Mouse (Mus musculus) C3H10T1/2 (cell line): Measurements from ENCODE around the gene Naaladl1. TPM values are rescaled to one million over a fixed set of nuclear protein-coding genes. Genes with fewer than 3 reads are reported as not detected.

ENCODE experiments used
- polyA plus RNA-seq, 2 experiments: library from polyadenylated mRNA; unstranded; fragments of >200 nt; fragmentation: generic; extraction: Trizol; gene quantifications; one replicate each; pipeline ENCODE4 v1.2.1; 2012; ENCODE audit warnings: missing spikeins in 2 of 2

The Naaladl1 gene
- under 1 TPM; 0.07 to 0.28 TPM for polyA plus RNA-seq

DNA sequence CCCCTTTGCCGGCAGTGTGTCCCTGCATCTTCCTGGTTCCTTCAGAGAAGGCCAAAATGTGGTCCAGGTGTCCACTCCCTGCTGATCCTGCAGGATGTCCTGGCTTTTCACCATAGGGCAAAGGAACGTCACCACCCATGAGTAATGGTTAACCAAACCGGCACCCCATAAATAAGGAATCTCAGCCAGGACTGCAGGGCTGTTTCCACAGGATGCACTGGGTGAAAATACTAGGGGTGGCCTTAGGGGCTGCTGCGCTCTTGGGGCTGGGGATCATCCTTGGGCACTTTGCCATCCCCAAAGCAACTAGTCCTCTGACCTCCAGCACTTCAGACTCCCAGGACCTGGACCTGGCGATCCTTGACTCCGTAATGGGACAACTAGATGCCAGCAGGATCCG is at the start of gene Naaladl1:
Gene Naaladl1, plus strand, starts transcription at position 197 of the 400 bp plus-strand sequence.

DNA sequence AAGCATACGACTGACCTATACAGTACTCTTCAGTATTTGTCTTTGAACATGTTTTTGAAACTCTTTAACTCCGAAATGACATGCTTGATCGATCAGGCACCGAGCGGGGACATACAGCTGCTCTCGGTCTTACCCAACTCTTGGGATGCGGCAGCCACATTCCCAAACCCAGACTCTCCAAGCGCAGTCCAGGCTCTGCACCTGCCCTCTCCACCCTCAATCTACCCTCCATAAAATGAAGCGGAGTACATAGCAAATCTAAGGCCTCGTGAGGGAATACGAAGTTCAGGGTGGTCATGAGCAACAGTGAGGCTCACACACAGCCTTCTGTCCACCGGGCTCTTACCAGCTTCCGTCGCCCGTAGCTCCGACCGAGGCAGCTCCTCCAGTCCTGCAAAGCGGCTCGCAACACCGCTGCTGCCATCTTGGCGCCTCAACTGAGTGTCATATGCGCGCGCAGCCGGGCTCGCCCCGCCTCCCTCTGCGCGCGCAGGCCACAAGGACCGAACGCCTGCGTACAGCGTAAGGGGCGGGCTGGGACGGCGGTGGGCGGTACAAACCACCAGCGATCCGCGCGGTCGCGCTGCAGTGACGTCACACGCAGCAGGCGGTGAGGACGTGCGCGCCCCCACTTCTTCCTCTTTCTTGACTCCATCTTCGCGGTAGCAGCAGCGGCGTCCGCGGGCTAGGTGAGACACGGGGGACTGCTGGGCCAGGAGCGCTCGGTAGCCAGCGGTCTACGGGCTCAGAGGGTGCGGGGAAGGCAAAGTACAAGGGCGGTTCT is 48.1 kb upstream of the Naaladl1 start, which contains the start of the genes Mrpl49 and Fau:
Gene Mrpl49, minus strand, starts transcription at position 473 of the 784 bp plus-strand sequence.
Gene Fau, plus strand, starts transcription at position 532 of the 784 bp plus-strand sequence.

DNA sequence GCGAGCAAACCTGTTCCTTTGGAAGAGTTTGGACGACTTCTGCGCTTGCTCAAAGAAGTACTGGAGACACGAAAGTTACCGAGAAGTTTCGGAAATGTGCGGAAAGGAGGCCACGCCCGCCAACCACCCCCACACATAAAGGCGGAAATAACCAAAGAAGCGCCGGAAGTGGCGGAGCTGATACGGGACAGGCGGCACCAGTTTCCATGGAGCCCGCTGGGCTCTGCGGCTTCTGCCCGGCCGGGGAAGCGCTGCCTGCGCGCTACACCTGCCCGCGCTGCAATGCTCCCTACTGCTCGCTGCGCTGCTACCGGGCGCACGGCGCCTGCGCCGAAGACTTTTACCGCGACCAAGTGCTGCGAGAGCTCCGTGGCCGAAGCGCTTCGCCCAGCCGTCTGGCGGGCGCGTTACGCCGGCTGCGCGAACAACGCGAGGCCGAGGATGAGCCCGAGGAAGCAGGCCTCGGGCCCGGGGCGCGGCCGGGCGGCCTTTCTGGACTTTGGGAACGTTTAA is 44.5 kb upstream of the Naaladl1 start, which contains the start of gene Znhit2:
Gene Znhit2, plus strand, starts transcription at position 172 of the 513 bp plus-strand sequence.

DNA sequence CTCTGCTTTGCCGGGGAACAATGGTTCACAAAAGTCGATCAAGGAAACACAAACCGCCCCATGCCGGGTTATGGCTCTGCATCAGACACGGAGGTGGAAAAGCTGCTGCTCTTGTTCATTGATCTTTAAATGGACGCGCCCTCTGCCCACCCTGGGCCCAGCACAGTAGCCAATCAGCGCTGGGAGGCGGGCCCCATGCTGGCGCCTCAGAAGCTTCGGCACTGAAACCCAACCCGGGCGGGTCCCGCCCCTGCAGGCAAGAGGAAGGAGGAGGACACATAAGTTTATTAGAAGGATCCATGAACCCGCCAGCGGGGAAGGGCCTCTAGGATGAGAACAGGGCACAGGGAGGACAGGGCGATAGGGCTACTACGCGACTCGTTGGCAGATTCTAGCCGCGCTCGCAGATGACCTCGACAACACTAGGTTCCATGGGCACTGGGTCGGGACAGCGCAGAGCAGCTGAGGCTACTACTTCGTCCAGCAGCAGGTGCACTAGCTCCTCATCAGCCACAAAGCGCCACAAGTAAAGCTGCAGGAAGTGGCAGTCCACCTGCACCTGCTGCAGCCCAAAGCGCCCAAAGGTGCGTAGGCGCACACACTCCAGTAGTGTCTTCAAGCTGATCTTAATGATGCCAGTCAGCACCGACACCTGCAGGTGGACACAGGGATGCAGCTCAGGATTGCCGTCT is 37.7 kb upstream of the Naaladl1 start, which contains the start of gene Tm7sf2:
Gene Tm7sf2, minus strand, starts transcription at position 650 of the 692 bp plus-strand sequence.

DNA sequence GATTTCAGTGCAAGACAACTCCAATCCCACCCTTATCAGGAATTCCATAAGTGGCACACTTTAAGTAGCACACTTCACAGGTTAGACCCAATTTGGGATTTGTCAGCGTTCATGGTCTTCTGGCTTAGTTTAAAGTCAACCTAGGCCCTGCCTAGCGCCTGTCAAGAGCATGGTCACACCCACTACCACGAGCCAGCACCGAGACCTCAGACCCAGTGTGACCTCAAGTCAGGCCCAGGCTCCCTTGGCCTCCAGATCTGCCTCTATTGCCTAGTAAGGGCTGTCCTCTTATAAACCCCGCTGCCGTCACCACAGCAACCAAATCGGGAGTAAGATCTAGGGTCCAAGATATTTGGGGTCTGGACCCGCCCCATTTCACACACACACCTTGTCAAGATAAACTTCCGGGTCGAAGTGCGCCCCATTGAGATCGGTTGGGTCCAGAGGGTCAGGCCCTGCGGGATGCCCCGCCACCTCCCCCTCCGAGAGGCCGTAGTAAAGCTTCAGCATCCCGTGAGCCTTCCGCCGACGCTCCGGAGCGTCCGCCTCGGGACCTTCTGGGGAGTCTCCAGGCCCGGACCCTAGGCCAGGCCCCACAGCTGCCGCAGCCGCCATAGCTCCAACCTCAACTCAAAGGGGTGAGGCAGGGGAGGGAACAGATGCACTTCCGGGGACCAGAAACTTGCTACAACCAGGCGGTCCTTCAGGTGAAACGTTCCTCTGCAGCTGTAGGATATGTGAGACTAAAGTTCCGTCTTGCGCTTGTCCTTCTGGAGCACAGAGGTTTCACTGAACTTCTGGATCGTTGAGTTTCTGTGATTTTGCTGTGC is 28.8 kb upstream of the Naaladl1 start, which contains the start of gene Vps51:
Gene Vps51, minus strand, starts transcription at position 668 of the 830 bp plus-strand sequence.

DNA sequence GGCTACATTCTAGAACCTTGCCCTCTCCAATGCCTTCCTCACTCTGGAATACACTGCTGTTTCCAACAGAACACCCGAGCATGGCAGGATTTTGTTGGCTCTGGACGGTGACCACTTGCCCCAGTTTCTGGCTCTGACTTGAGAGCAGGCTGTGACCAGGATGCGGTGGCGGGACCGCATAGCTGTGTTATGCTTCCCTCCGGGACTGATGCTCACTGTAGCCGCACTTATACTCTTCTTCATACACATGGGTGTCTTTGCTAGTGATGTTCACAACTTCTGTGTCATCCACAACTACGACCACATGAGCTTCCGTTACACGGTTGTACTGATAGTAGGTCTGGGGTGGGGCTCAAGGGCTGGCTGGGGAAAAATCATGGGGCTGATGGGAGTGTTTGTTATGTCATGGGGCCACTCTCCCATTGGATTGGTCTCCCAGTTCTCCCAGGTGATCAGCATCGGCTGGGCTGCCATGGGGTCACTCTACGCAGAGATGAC is 25.6 kb upstream of the Naaladl1 start, which contains the start of gene Tmem262:
Gene Tmem262, plus strand, starts transcription at position 51 of the 498 bp plus-strand sequence.

DNA sequence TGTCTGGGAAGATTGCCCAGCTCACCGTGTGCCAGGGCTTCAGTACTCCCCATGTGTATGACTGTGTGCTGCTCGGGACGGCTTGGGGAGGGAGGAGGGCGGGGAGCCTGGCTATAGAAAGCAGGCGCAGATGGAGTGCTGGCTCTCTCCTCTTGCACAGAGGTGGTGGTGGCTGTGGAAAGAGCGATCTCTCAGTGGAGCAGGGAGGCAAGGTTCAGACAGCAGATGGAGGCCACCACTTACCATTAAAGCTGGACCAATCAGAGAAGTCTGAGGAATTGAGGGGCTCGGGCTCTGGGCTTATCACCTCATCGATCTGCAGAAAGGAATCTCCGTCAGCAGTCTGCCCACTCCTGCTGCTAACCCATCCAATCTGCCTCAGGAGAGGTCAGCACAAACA is 23.4 kb upstream of the Naaladl1 start, which contains the start of gene Gm28374:
Gene Gm28374, minus strand, starts transcription at position 101 of the 400 bp plus-strand sequence.

DNA sequence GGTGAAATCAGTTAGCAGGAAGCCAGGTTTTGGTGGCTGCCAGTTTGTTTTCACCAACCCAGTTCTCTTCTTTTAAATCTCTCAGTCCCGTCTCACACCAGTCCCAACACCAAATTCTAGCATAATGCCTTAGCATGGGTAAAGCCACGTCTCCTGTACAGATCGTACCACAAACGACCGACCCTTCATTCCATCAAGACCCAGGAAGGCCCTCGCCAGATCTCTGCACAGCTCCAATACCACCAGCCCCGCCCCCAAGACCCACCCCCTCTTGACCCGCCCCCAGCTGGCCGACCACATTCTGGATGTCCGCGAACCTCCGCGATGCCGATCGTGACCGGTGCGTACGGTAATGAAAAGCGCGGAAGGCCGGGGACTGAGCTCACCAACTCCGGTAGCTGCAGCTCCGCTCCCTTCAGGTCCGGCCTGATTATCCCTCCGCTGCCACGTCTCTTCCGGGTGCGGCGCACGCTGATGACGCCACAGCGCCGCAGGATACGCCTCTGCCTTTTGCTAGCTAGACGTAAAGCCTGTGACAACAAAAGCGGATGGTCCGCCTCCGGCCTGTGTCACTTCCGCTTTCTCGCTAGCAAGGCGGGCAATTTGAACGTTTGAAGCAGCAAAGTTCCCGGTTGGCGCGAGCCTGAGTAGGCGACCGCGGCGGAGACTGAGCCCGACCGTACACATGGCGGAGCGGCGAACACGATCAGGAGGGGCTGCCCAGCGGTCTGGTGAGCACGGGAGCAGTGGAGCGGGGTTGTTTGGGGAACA is 20.9 kb upstream of the Naaladl1 start, which contains the start of the genes Zfpl1 and Cdca5:
Gene Zfpl1, minus strand, starts transcription at position 479 of the 771 bp plus-strand sequence.
Gene Cdca5, plus strand, starts transcription at position 506 of the 771 bp plus-strand sequence.

DNA sequence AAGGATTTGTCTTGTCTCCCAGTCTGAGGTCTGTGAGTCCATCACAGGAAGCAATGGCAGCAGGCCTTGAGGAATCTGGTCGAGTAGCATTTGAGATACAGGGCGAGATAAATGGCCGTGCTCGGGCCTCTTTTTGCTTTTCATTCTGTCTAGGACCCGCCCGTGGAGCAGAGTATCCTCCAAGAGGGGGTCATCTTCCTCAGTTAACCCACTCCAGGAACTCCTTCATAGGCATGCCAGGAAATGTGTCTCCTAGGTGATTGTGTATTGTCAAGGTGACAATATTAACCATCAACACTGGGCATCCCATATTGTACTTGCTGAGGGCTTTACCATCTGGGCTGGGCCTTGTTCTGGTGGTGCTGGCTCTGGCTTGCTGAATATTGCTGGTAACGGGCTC is 11.5 kb upstream of the Naaladl1 start, which contains the start of gene AC131692.1:
Gene AC131692.1, plus strand, starts transcription at position 301 of the 400 bp plus-strand sequence.

DNA sequence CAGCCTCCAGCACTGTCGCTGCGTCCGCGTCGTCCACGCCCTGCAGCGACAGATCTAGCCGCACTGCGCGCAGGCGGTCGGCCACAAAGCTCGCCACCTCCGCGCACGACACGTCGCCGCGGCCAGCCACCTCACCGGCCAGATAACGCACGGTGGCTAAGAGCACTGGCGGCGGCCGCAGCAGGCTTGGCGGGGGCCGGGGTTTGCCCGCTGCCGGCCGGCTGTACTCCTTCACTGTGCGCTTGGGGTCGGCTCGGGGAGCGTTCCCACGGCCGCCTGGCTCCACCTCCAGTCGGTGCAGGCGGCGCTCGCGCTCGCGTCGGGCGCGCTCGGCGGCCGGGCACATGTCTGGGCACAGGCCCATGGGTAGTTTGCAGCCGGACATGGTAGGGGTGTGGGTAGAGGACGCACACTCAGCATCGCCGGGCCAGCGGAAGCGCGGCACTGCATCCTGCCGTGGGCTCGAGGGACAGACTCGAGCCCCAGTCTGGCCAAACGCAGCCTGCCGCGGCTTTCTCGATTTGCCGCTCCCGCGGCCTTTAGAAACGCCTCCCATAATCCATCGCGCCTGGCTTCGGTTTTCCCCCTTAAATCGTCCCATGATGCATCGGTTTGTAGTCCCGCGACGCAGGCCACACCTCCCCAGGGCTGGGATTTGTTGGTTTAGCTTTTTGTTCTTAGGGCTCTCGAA is 12.5 kb downstream of the Naaladl1 start, which contains the start of gene Sac3d1:
Gene Sac3d1, minus strand, starts transcription at position 665 of the 691 bp plus-strand sequence.

DNA sequence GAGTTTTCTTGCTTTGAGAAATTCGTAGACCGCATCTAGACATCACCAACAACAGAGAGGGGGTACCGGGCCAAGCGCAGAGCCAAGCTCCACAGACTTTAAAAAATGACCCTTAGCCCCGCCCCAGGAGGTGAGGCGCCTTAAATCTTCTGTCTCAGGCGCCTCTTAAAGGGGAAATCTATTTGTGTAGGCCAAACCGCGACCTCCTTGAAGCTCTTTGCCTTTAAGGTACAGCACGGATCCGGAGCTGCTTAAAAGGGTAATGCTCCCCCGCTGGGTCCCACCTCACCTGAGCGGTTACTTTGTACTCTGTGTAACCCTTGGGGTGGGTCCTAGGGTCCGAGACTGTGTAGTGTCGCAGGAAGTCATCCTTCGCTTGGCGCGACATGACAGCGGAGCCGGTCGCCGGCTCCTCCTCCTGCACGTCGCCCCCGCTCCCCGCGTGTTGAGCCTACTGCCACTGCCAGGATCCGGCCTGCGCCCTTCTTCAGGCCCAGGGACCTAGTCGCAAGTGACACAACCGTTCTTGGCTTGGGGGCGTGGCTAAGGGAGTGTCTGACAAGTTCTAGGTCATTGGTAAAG is 22.3 kb downstream of the Naaladl1 start, which contains the start of gene Snx15:
Gene Snx15, minus strand, starts transcription at position 545 of the 582 bp plus-strand sequence.

DNA sequence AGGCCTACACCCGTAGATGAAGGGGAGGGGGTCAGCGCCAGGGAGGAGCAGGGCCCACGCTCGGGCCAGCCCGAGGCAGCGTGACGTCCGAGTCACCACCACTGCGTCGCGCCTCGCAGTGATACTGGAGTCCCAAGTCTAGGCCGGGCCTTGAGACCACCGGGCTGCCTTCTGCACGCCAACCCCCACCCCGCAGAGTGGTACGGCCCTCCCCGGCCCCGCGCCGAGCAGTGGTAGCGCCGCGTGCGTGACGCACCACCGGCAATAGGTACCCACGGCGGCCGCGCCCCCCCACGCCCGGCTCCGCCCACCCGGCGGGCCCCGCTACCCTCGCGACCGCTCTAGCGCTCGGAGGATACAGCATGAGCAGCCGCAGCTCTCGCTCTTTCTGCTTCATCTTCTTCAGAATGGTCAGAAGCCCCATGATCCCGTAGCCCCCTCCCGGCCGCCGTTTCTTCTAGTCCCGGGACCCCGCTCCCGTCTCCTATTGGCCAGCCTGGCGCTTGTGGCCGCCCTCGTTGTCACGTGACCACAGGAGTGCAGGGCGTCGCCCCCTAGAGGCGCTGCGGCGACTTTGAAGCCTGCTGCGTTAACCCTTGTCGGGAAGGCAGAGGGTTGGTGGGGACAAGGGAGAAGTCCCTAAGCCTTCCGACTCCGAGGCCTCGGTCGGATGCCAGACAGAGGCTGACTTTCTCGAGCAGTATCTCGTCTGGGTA is 35.3 kb downstream of the Naaladl1 start, which contains the start of gene Batf2:
Gene Batf2, plus strand, starts transcription at position 306 of the 716 bp plus-strand sequence.

DNA sequence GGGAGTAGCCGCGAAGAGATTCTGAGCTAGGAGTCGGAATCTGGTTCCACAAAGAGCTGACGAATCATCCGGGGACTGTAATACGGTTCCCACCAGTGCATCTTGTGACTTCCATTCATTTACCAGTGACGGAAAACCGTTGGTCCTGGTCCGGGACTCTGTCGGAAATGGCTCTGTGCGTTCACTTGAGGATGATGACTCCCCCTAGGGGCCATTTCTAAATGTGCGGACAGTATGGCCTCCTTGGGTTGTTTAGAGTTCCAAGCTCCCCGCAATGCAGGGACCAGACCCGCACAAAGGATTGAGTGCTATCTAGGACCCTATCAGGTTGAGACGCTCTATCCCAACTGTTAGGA is 35.8 kb downstream of the Naaladl1 start, which contains the start of gene Arl2:
Gene Arl2, minus strand, starts transcription at position 155 of the 356 bp plus-strand sequence.

Other genes starting within 250 kb of the Naaladl1 start
- gene Frmd8, start 230.5 kb upstream of the Naaladl1 start, polyA plus RNA-seq, result 10 to 100 TPM; 22.0 to 31.9 TPM
- gene Slc25a45, start 228.0 kb upstream of the Naaladl1 start, polyA plus RNA-seq, result 10 to 100 TPM in 1 of 2 experiments, 1 to 10 TPM in 1; 4.8 to 25.6 TPM
- 1 to 10 TPM in 1 of 2 experiments, under 1 TPM in 1; 0.46 to 1.5 TPM for gene Tigd3, start 211.6 kb upstream of the Naaladl1 start, polyA plus RNA-seq
- gene Dpf2, start 192.8 kb upstream of the Naaladl1 start, polyA plus RNA-seq, result 10 to 100 TPM; 36.2 to 93.5 TPM
- 10 to 100 TPM; 28.5 to 39.7 TPM for gene Cdc42ep2, start 181.0 kb upstream of the Naaladl1 start, polyA plus RNA-seq
- 10 to 100 TPM; 33.2 to 41.9 TPM for gene Pola2, start 141.6 kb upstream of the Naaladl1 start, polyA plus RNA-seq
- under 1 TPM in 1 of 2 experiments, not detected in 1; 0.05 TPM for gene Slc22a20, start 119.6 kb upstream of the Naaladl1 start, polyA plus RNA-seq
- gene Capn1, start 89.9 kb upstream of the Naaladl1 start, polyA plus RNA-seq, result 100 to 1,000 TPM in 1 of 2 experiments, 10 to 100 TPM in 1; 54.3 to 106 TPM
- 10 to 100 TPM in 1 of 2 experiments, 1 to 10 TPM in 1; 8.1 to 37.0 TPM for gene Syvn1, start 59.2 kb upstream of the Naaladl1 start, polyA plus RNA-seq
- gene Mrpl49, start 48.0 kb upstream of the Naaladl1 start, polyA plus RNA-seq, result 10 to 100 TPM; 53.0 to 53.6 TPM
- gene Fau, start 47.9 kb upstream of the Naaladl1 start, polyA plus RNA-seq, result 1,000 to 10,000 TPM; 3,123 to 6,609 TPM
- 10 to 100 TPM; 47.8 to 81.5 TPM for gene Znhit2, start 44.6 kb upstream of the Naaladl1 start, polyA plus RNA-seq
- gene Tm7sf2, start 37.4 kb upstream of the Naaladl1 start, polyA plus RNA-seq, result 10 to 100 TPM; 13.4 to 34.1 TPM
- gene Vps51, start 28.6 kb upstream of the Naaladl1 start, polyA plus RNA-seq, result 10 to 100 TPM; 86.8 to 98.3 TPM
- gene Tmem262, start 25.7 kb upstream of the Naaladl1 start, polyA plus RNA-seq, result not detected
- gene Gm28374, start 23.5 kb upstream of the Naaladl1 start, polyA plus RNA-seq, result 1 to 10 TPM in 1 of 2 experiments, under 1 TPM in 1; 0.12 to 1.5 TPM
- gene Zfpl1, start 20.8 kb upstream of the Naaladl1 start, polyA plus RNA-seq, result 100 to 1,000 TPM in 1 of 2 experiments, 10 to 100 TPM in 1; 97.2 to 129 TPM
- gene Cdca5, start 20.8 kb upstream of the Naaladl1 start, polyA plus RNA-seq, result 10 to 100 TPM; 22.1 to 36.7 TPM
- under 1 TPM; 0.25 to 0.46 TPM for gene AC131692.1, start 11.4 kb upstream of the Naaladl1 start, polyA plus RNA-seq
- 10 to 100 TPM; 28.4 to 46.8 TPM for gene Sac3d1, start 12.9 kb downstream of the Naaladl1 start, polyA plus RNA-seq
- gene Snx15, start 22.5 kb downstream of the Naaladl1 start, polyA plus RNA-seq, result 10 to 100 TPM; 17.1 to 34.0 TPM
- under 1 TPM in 1 of 2 experiments, not detected in 1; 0.14 TPM for gene Batf2, start 35.2 kb downstream of the Naaladl1 start, polyA plus RNA-seq
- gene Arl2, start 35.8 kb downstream of the Naaladl1 start, polyA plus RNA-seq, result 100 to 1,000 TPM; 112 to 164 TPM
- not detected for gene Majin, start 78.6 kb downstream of the Naaladl1 start, polyA plus RNA-seq
- 1 to 10 TPM in 1 of 2 experiments, under 1 TPM in 1; 0.33 to 3.6 TPM for gene Gpha2, start 120.6 kb downstream of the Naaladl1 start, polyA plus RNA-seq
- 10 to 100 TPM; 11.0 to 23.1 TPM for gene Ppp2r5b, start 130.1 kb downstream of the Naaladl1 start, polyA plus RNA-seq
- gene Atg2a, start 135.9 kb downstream of the Naaladl1 start, polyA plus RNA-seq, result 10 to 100 TPM; 10.8 to 22.6 TPM
- 100 to 1,000 TPM; 138 to 139 TPM for gene Ehd1, start 170.9 kb downstream of the Naaladl1 start, polyA plus RNA-seq
- gene Cdc42bpg, start 200.7 kb downstream of the Naaladl1 start, polyA plus RNA-seq, result under 1 TPM; 0.04 to 0.26 TPM
- 10 to 100 TPM; 39.2 to 60.2 TPM for gene Men1, start 229.2 kb downstream of the Naaladl1 start, polyA plus RNA-seq
- 10 to 100 TPM in 1 of 2 experiments, 1 to 10 TPM in 1; 3.1 to 11.6 TPM for gene Map4k2, start 235.4 kb downstream of the Naaladl1 start, polyA plus RNA-seq